Mouse (Mus musculus) ES-Bruce4 (cell line): ENCODE measurements around the gene Mrpl30. TPM values are rescaled to one million over a fixed set of nuclear protein-coding genes. Genes with fewer than 3 reads are reported as not detected.

Experiments
- H3K27ac ChIP-seq: 2 replicates; pipeline ENCODE4 v1.5.1; 2012; ENCODE audit warnings: low read length, inconsistent platforms; ENCODE audit not compliant: insufficient read depth
- H3K27me3 ChIP-seq: 2 replicates; pipeline ENCODE4 v1.6.1; 2012; ENCODE audit warnings: mild to moderate bottlenecking, low read length, inconsistent platforms; ENCODE audit not compliant: control insufficient read depth, poor library complexity, insufficient read depth, severe bottlenecking
- H3K36me3 ChIP-seq: 2 replicates; pipeline ENCODE4 v1.6.1; 2012; ENCODE audit warnings: inconsistent platforms, mild to moderate bottlenecking, low read length, moderate library complexity; ENCODE audit not compliant: control insufficient read depth, poor library complexity, insufficient read depth, severe bottlenecking
- H3K4me1 ChIP-seq: one replicate; pipeline ENCODE4 v1.8.1; 2011; ENCODE audit warnings: low read length; ENCODE audit not compliant: control insufficient read depth, insufficient read depth
- H3K4me3 ChIP-seq: 2 replicates; pipeline ENCODE4 v1.5.1; 2011; ENCODE audit warnings: low read depth, mild to moderate bottlenecking, low read length
- H3K9ac ChIP-seq: 2 replicates; pipeline ENCODE4 v1.6.1; 2012; ENCODE audit warnings: low read depth, mild to moderate bottlenecking, inconsistent platforms; ENCODE audit not compliant: poor library complexity, severe bottlenecking
- H3K9me3 ChIP-seq: replicated peaks from 2 replicates; pipeline ENCODE4 v1.6.1; 2012; ENCODE audit warnings: mild to moderate bottlenecking, low read length, inconsistent platforms; ENCODE audit not compliant: control insufficient read depth, poor library complexity, insufficient read depth, severe bottlenecking
- CTCF ChIP-seq: IDR thresholded peaks from one replicate; pipeline ENCODE4 v1.8.1; 2011; ENCODE audit warnings: low read depth, low read length
- EP300 ChIP-seq: IDR thresholded peaks from 2 replicates; pipeline ENCODE4 v1.6.1; 2011; ENCODE audit warnings: low read depth, low read length; ENCODE audit not compliant: insufficient read depth
- POLR2A ChIP-seq: IDR thresholded peaks from one replicate; pipeline ENCODE4 v1.8.1; 2011; ENCODE audit warnings: low read length; ENCODE audit not compliant: insufficient read depth
- polyA plus RNA-seq: library from polyadenylated mRNA; stranded (reverse); fragments of >200 nt; gene quantifications from 2 replicates; pipeline ENCODE4 v1.2.4, GENCODE M21; 2011; ENCODE audit warnings: low read depth; ENCODE audit not compliant: missing spikeins, insufficient read depth, insufficient read length

Gene Mrpl30
- polyA plus RNA-seq, 1 experiment: 142 TPM

DNA sequence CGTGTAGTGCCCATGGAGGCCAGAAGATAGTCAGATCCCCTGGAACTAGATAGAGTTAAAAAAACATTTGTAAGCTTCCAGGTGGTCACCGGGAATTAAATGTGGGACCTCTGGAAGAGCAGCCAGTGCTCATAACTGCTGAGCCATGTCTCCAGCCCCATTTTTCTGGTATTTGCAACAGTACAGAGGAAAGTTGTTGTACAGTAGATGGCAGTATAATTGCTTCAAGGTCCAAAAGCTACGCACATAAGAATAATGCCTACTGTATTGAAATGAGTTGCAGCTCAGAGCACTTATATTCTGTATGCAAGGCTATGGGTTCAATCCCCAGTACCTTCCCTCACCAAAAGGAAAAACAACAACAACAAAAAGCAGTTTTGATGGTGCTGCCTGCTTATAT, 1.1 kb downstream of the Mrpl30 start:
- H3K27ac ChIP-seq: no peak overlapping the region
- H3K36me3 ChIP-seq: peaks cover 8% of the 10 kb centered on the region
- no peaks in the 10 kb centered on the region for H3K9me3 ChIP-seq
- TF ChIP-seq POLR2A (no peak), EP300 (no peak), CTCF (no peak)
- no peaks in the 10 kb centered on the region for H3K4me1 ChIP-seq
- no peaks in the 10 kb centered on the region for H3K27me3 ChIP-seq
- H3K4me3 ChIP-seq: no peak overlapping the region
- peak overlapping the region; percentile 61; the same call in 1 of the 2 replicates for H3K9ac ChIP-seq

DNA sequence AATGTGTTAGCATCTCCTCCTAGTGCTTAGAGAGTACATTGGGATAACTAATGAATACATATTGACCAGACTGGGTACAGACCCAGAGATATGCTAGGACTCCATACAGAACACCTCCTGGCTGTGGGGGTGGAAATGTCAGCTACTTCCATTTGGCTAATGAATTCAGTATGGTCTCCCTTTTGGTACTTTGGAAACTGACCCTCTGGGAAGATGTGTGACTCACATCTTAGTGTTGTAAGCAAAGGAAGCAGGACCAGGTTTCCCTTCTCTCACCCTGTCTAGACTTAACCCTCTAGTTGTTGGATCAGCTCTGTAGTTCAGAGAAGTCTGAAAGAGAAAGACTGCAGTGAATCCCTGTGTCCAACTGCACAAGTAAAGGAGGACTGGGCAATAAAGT, 4.3 kb downstream of the Mrpl30 start:
- TF ChIP-seq EP300: no peak
- TF ChIP-seq POLR2A: no peak
- TF ChIP-seq CTCF: no peak
- Histone ChIP-seq H3K4me3 (no peak overlapping the region), H3K27me3 (no peaks in the 10 kb centered on the region), H3K9me3 (no peaks in the 10 kb centered on the region), H3K9ac (no peak overlapping the region), H3K36me3 (peaks cover 30% of the 10 kb centered on the region), H3K27ac (no peak overlapping the region), H3K4me1 (no peaks in the 10 kb centered on the region)

- H3K36me3 ChIP-seq: peaks cover 27% of the 10 kb centered on the region
Measured at GRCm38 (mm10) chr1:37899816-37900215, 9.5 kb downstream of the Mrpl30 start.

DNA sequence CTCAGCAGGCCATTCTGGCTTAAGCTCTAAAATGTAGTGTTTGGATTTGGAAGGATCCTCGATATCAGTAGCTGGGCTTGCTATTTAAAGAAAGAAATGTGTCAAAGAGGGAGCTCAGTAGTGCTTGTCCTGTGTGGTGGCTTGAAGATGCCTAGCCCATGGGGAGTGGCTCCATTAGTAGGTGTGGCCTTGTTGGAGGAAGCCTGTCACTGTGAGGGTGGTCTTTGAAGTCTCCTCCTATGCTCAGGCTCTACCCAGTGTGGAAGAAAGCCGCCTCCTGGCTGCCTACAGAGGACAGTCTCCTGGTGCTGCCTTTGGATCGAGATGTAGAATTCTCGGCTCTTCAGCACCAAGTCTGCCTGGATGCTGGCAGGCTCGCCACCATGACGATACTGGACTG, 10.0 kb downstream of the Mrpl30 start:
- TF ChIP-seq EP300 (no peak), CTCF (no peak), POLR2A (no peak)
- Histone ChIP-seq H3K4me1 (no peaks in the 10 kb centered on the region), H3K27ac (no peak overlapping the region), H3K9ac (no peak overlapping the region), H3K9me3 (no peaks in the 10 kb centered on the region), H3K36me3 (peaks cover 27% of the 10 kb centered on the region), H3K4me3 (no peak overlapping the region), H3K27me3 (no peaks in the 10 kb centered on the region)

More at GRCm38 (mm10) chr1:37899816-37900215, 9.5 kb downstream of the Mrpl30 start:
- TF ChIP-seq EP300 (no peak), CTCF (no peak)
- no peaks in the 10 kb centered on the region for H3K9me3 ChIP-seq
- no peaks in the 10 kb centered on the region for H3K27me3 ChIP-seq
- no peaks in the 10 kb centered on the region for H3K4me1 ChIP-seq
- H3K4me3 ChIP-seq: no peak overlapping the region
- H3K27ac ChIP-seq: no peak overlapping the region
- no peak overlapping the region for H3K9ac ChIP-seq

DNA sequence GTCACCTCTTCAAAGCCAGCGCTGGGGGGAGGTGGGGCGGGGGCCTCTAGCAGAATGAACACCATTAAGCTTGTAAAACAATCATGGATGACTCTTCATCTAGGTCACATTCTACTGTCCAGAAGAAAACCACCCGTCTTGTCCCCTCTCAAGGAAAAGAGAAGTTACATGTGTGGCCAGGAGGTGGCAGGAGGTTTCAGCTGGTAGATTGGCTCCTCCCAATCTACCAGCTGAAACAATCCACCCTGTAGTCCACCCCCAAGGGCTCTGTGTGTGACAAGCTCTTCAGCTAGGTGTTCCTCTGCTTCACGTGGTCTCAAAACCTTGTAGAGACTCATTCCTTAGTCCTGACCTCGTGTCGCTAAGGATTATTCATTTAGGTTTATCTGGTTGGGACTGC, 12.9 kb downstream of the Mrpl30 start:
- TF ChIP-seq CTCF (no peak), POLR2A (no peak), EP300 (no peak)
- no peak overlapping the region for H3K4me3 ChIP-seq
- no peaks in the 10 kb centered on the region for H3K4me1 ChIP-seq
- no peak overlapping the region for H3K9ac ChIP-seq
- H3K27ac ChIP-seq: no peak overlapping the region
- no peaks in the 10 kb centered on the region for H3K27me3 ChIP-seq
- H3K9me3 ChIP-seq: no peaks in the 10 kb centered on the region
- H3K36me3 ChIP-seq: peaks cover 6% of the 10 kb centered on the region

GRCm38 (mm10) chr1:37912751-37913150, 22.5 kb downstream of the Mrpl30 start:
- H3K9me3 ChIP-seq: no peaks in the 10 kb centered on the region
- TF ChIP-seq CTCF: no peak
- no peak for TF ChIP-seq POLR2A
- no peak for TF ChIP-seq EP300
- no peak overlapping the region for H3K9ac ChIP-seq
- H3K4me3 ChIP-seq: no peak overlapping the region
- H3K4me1 ChIP-seq: no peaks in the 10 kb centered on the region
- no peaks in the 10 kb centered on the region for H3K36me3 ChIP-seq
- H3K27me3 ChIP-seq: no peaks in the 10 kb centered on the region; the same call in 1 of the 2 replicates
- no peak overlapping the region for H3K27ac ChIP-seq

DNA sequence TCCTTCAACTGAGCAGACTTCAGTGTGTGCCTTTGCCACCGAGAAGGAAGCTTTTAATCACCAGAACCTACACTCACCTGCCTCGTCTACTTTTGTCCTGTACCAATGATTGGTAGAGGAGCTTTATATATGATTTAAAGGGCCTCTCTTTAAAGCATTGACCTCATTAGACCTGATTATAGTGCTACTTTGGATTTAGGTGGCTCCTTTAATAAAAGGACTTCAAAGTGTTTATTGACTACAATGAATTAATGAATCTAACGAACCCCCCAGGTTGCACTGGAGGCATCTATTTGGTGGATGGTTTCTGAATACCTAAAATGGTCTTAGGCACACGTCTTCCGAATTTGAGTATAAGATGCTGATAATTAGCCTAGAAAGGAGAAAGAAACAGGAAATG, 26.1 kb downstream of the Mrpl30 start, which contains the start of gene Lyg2:
TSS of gene Lyg2 (minus strand) at position 101 of the 400 bp plus-strand sequence.
- Histone ChIP-seq H3K9ac (no peak within 1 kb of the TSS), H3K9me3 (no peaks in the 10 kb centered on the region), H3K27ac (no peak within 1 kb of the TSS), H3K27me3 (no peaks in the 10 kb centered on the region), H3K4me1 (no peaks in the 10 kb centered on the region), H3K36me3 (no peaks in the 10 kb centered on the region), H3K4me3 (no peak within 1 kb of the TSS)
- TF ChIP-seq POLR2A (no peak), EP300 (no peak), CTCF (no peak)
